Mouse (Mus musculus): ENCODE results near the gene Cenpf. TPM values are rescaled to one million over a fixed set of nuclear protein-coding genes. Genes with fewer than 3 reads are reported as not detected.

The Cenpf gene
- total and polyA plus RNA-seq, 3 experiments: 16.5 to 28.2 (median 21.5) TPM

DNA sequence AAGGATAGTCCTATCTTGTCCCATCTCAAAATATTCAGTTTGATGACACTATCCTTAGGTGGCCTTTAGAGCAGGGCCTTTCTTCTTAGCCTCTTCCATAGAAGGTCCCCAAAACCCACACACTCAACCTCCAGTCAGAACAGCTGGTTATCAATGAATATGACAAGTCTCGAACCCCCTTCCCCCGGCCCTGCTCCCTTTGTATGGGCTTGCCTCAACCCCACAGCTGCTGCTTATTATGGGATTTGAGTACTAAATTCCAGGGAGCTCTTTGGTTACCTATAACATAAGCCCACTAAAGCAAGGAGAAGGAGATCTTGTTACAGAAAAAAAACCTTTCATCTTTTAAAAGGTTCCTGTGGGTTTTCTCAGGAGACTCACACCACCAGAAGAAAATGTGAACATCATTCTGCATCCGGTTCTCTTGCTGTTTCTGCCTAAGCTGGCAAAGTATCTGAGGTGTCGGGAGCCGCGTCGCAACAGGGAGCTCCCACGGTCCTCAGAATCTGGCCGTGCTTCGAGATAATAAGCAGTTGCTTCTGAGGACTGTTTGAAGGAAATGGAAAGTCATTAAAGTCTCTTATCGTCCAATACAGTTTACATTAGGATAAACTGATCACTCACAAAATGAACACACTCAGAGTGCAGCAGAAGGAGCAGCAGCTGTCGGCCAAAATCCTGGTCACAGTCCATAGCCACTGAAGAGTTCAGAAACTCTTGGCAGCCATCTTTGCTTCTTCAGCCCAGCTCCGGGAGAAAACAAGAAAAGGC is 68.7 kb downstream of the Cenpf start:
- no peak overlapping the region for H3K4me3 ChIP-seq (replicated peaks in 1 of 3; ENCODE audit: low read depth in 2 of 3, low read length in 2 of 3, poor library complexity in 1 of 3)
- H3K27me3 ChIP-seq (replicated peaks): no peaks in the 10 kb centered on the region
- H3K79me2 ChIP-seq (replicated peaks; ENCODE audit: control insufficient read depth, extremely low read depth, insufficient read depth, poor library complexity, severe bottlenecking): no peaks in the 10 kb centered on the region
- TF ChIP-seq JUN (IDR thresholded peaks at IDR 0.05; ENCODE audit: insufficient read depth, low read depth, low read length): no peak
- no peak for TF ChIP-seq ZKSCAN1 (IDR thresholded peaks at IDR 0.05; ENCODE audit: borderline replicate concordance, low read depth, low read length)
- no peak for TF ChIP-seq UBTF (IDR thresholded peaks at IDR 0.05; ENCODE audit: low read depth, low read length)
- no peak for TF ChIP-seq MXI1 (IDR thresholded peaks at IDR 0.05; ENCODE audit: low read depth, low read length)
- no peak for TF ChIP-seq MEF2A (IDR thresholded peaks at IDR 0.05; ENCODE audit: borderline replicate concordance, low read depth, low read length)
- no peak for TF ChIP-seq POLR2AphosphoS2 (IDR thresholded peaks at IDR 0.05; ENCODE audit: low read depth, low read length)
- no peak for TF ChIP-seq RCOR1 (conservative IDR thresholded peaks at IDR 0.05; ENCODE audit: low read depth, low read length)
- TF ChIP-seq ETS1 (conservative IDR thresholded peaks at IDR 0.05; ENCODE audit: low read depth, low read length): no peak
- TF ChIP-seq MYC (IDR thresholded peaks at IDR 0.05; ENCODE audit: low read depth, low read length): no peak
- TF ChIP-seq HCFC1 (IDR thresholded peaks at IDR 0.05; ENCODE audit: low read depth, low read length): no peak
- TF ChIP-seq ELF1 (IDR thresholded peaks at IDR 0.05; ENCODE audit: low read depth, low read length): no peak
- H3K9me3 ChIP-seq (replicated peaks; ENCODE audit: low read length): no peaks in the 10 kb centered on the region
- DNase-seq (ENCODE audit: extremely low read depth): no peak
- no peak overlapping the region for H3K4me2 ChIP-seq (ENCODE audit: insufficient read depth, low read depth, poor library complexity, severe bottlenecking)
- no peak overlapping the region for H3K27ac ChIP-seq (ENCODE audit: insufficient read depth, low read depth)
- no peak overlapping the region for H3K9ac ChIP-seq (ENCODE audit: insufficient read depth, low read depth)
- no peaks in the 10 kb centered on the region for H3K36me3 ChIP-seq (replicated peaks in 1 of 2; ENCODE audit: control insufficient read depth in 1 of 2, insufficient read depth in 1 of 2, low read length in 1 of 2)
- in situ Hi-C loops (cut with MboI; ENCODE audit: low pct_ligation_motif_present, low pct_unique_long_range_greater_than_20kb, low sequenced_read_pairs) (no loop called here), dilution Hi-C loops (cut with MboI; ENCODE audit: extremely low pct_ligation_motif_present, extremely low pct_unique_long_range_greater_than_20kb, low sequenced_read_pairs) (no loop called here)
- no peaks in the 10 kb centered on the region for H3K4me1 ChIP-seq (ENCODE audit: control insufficient read depth in 1 of 2, insufficient read depth in 2 of 2)

GRCm38 (mm10) chr1:189617381-189617780 is 70.5 kb downstream of the Cenpf start:
- Histone ChIP-seq H3K27ac (ENCODE audit: insufficient read depth, low read depth) (no peak overlapping the region), H3K79me2 (replicated peaks; ENCODE audit: control insufficient read depth, extremely low read depth, insufficient read depth, poor library complexity, severe bottlenecking) (no peaks in the 10 kb centered on the region), H3K4me2 (ENCODE audit: insufficient read depth, low read depth, poor library complexity, severe bottlenecking) (no peak overlapping the region), H3K4me3 (replicated peaks in 1 of 3; ENCODE audit: low read depth in 2 of 3, low read length in 2 of 3, poor library complexity in 1 of 3) (no peak overlapping the region), H3K36me3 (replicated peaks in 1 of 2; ENCODE audit: control insufficient read depth in 1 of 2, insufficient read depth in 1 of 2, low read length in 1 of 2) (no peaks in the 10 kb centered on the region), H3K9ac (ENCODE audit: insufficient read depth, low read depth) (no peak overlapping the region), H3K27me3 (replicated peaks) (no peaks in the 10 kb centered on the region), H3K4me1 (ENCODE audit: control insufficient read depth in 1 of 2, insufficient read depth in 2 of 2) (no peaks in the 10 kb centered on the region), H3K9me3 (replicated peaks; ENCODE audit: low read length) (no peaks in the 10 kb centered on the region)
- no peak for DNase-seq (ENCODE audit: extremely low read depth)
- TF ChIP-seq E2F4 (IDR thresholded peaks at IDR 0.05; ENCODE audit: insufficient replicate concordance, low read depth, low read length) (no peak), RAD21 (IDR thresholded peaks at IDR 0.05; ENCODE audit: low read depth, low read length) (no peak), ZKSCAN1 (IDR thresholded peaks at IDR 0.05; ENCODE audit: borderline replicate concordance, low read depth, low read length) (no peak), PAX5 (IDR thresholded peaks at IDR 0.05; ENCODE audit: low read length) (no peak), CHD2 (IDR thresholded peaks at IDR 0.05; ENCODE audit: low read length) (no peak), HCFC1 (IDR thresholded peaks at IDR 0.05; ENCODE audit: low read depth, low read length) (no peak), TCF12 (IDR thresholded peaks at IDR 0.05; ENCODE audit: low read depth, low read length) (no peak), ZC3H11A (IDR thresholded peaks at IDR 0.05; ENCODE audit: low read depth, low read length) (no peak), BHLHE40 (IDR thresholded peaks at IDR 0.05; ENCODE audit: low read depth, low read length) (no peak), POLR2A (IDR thresholded peaks at IDR 0.05; ENCODE audit: low read depth, low read length) (no peak), MAFK (IDR thresholded peaks at IDR 0.05; ENCODE audit: insufficient replicate concordance, low read length) (no peak), MAZ (IDR thresholded peaks at IDR 0.05; ENCODE audit: low read depth, low read length) (no peak), EP300 (IDR thresholded peaks at IDR 0.05; ENCODE audit: low read length) (no peak), JUN (IDR thresholded peaks at IDR 0.05; ENCODE audit: insufficient read depth, low read depth, low read length) (no peak), USF2 (conservative IDR thresholded peaks at IDR 0.05; ENCODE audit: low read depth, low read length) (no peak), MYC (IDR thresholded peaks at IDR 0.05; ENCODE audit: low read depth, low read length) (no peak)
- dilution Hi-C loops (cut with MboI; ENCODE audit: extremely low pct_ligation_motif_present, extremely low pct_unique_long_range_greater_than_20kb, low sequenced_read_pairs): no loop called here
- in situ Hi-C loops (cut with MboI; ENCODE audit: low pct_ligation_motif_present, low pct_unique_long_range_greater_than_20kb, low sequenced_read_pairs): no loop called here

Measured in CH12.LX (cell line).